Mouse (Mus musculus) lung, adult 2 months (tissue): ENCODE measurements around the gene Ppp6r3.

ENCODE experiments used
- CTCF ChIP-seq: fragments of 200-500 bp; IDR thresholded peaks from 2 replicates; pipeline ENCODE4 v1.5.1; 2011; ENCODE audit warnings: mild to moderate bottlenecking, low read length, control low read depth; ENCODE audit not compliant: insufficient read depth
- POLR2A ChIP-seq: fragments of 200-500 bp; IDR thresholded peaks from 2 replicates; pipeline ENCODE4 v1.6.1; 2011; ENCODE audit warnings: low read depth, mild to moderate bottlenecking, control low read depth, low read length, borderline replicate concordance; ENCODE audit errors: extremely low read depth

DNA sequence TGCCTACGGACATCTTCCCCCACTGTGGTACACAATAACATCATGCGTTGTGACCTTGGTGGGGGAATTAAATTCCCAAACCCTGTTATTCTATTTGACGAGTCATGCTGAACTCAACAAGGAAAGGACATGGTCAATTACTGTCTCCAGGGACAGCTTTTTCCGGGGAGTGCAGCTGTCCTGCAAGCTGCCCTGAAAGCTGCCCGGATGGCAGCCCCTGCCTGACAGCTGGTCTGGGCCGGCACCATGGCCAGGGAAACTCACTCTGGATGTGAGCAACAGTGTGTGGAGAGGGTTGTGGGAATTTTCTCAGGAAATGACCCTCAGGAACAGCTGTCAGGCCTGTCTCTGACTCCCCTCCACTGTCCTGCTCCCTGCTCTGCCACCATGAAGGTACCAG is 153.1 kb downstream of the Ppp6r3 start:
- no peak for TF ChIP-seq CTCF
- no peak for TF ChIP-seq POLR2A
